Mouse (Mus musculus): ENCODE measurements around the gene Mcm8. TPM values are rescaled to one million over a fixed set of nuclear protein-coding genes. Genes with fewer than 3 reads are reported as not detected.

The Mcm8 gene
- polyA plus RNA-seq, 1 experiment from 2014 or later: 14.7 TPM

- Histone ChIP-seq H3K27me3 (ENCODE audit: control insufficient read depth, insufficient read depth, low read length) (peaks cover 25% of the 10 kb centered on the region), H3K27ac (ENCODE audit: low read depth, low read length) (0 out of 2 replicates have a peak overlapping the region, but pooled peaks have one; percentile 7), H3K4me3 (ENCODE audit: low read depth, low read length) (peak overlapping the region; percentile 61), H3K9ac (ENCODE audit: low read depth, low read length) (peak overlapping the region; percentile 67), H3K4me2 (peak overlapping the region; percentile 99), H3K36me3 (ENCODE audit: control insufficient read depth, insufficient read depth, low read length) (no peaks in the 10 kb centered on the region), H3K9me3 (replicated peaks; ENCODE audit: control insufficient read depth, low read length) (no peaks in the 10 kb centered on the region), H3K4me1 (ENCODE audit: control insufficient read depth, insufficient read depth, low read length) (peaks cover 12% of the 10 kb centered on the region; the same call in 1 of the 2 replicates)
- WGBS (ENCODE audit: insufficient replicate concordance): under 1% methylated on average over 56 of the region's 58 CpGs
- peak; percentile 55 for ATAC-seq (replicated peaks; ENCODE audit: insufficient number of reproducible peaks, low FRiP score, low TSS enrichment)
Measured at GRCm38 (mm10) chr2:132879261-132880044, 63.5 kb downstream of the Mcm8 start.

GRCm38 (mm10) chr2:132880844-132881645, 65.1 kb downstream of the Mcm8 start, which contains the start of gene Lrrn4:
TSS of gene Lrrn4 (minus strand) at chr2:132880891.
- Histone ChIP-seq H3K4me3 (ENCODE audit: low read depth, low read length) (peak within 1 kb of the TSS; percentile 61), H3K4me1 (ENCODE audit: control insufficient read depth, insufficient read depth, low read length) (peaks cover 12% of the 10 kb centered on the region; the same call in 1 of the 2 replicates), H3K9me3 (replicated peaks; ENCODE audit: control insufficient read depth, low read length) (no peaks in the 10 kb centered on the region), H3K4me2 (peak within 1 kb of the TSS; percentile 99), H3K27me3 (ENCODE audit: control insufficient read depth, insufficient read depth, low read length) (peaks cover 25% of the 10 kb centered on the region), H3K9ac (ENCODE audit: low read depth, low read length) (no peak within 1 kb of the TSS; the same call in 1 of the 2 replicates), H3K36me3 (ENCODE audit: control insufficient read depth, insufficient read depth, low read length) (no peaks in the 10 kb centered on the region), H3K27ac (ENCODE audit: low read depth, low read length) (peak within 1 kb of the TSS; percentile 54)
- WGBS (ENCODE audit: insufficient replicate concordance): 7% methylated on average over 12 of the region's 12 CpGs
- 0 out of 2 replicates have a peak, but pooled peaks have one; percentile 7 for ATAC-seq (replicated peaks; ENCODE audit: insufficient number of reproducible peaks, low FRiP score, low TSS enrichment)

GRCm38 (mm10) chr2:132884303-132884967, 68.5 kb downstream of the Mcm8 start:
- Histone ChIP-seq H3K4me1 (ENCODE audit: control insufficient read depth, insufficient read depth, low read length) (peaks cover 6% of the 10 kb centered on the region; the same call in 1 of the 2 replicates), H3K27ac (ENCODE audit: low read depth, low read length) (peak overlapping the region; percentile 1; the same call in 1 of the 2 replicates), H3K4me3 (ENCODE audit: low read depth, low read length) (no peak overlapping the region), H3K27me3 (ENCODE audit: control insufficient read depth, insufficient read depth, low read length) (peaks cover 5% of the 10 kb centered on the region), H3K9me3 (replicated peaks; ENCODE audit: control insufficient read depth, low read length) (no peaks in the 10 kb centered on the region), H3K4me2 (no peak overlapping the region), H3K36me3 (ENCODE audit: control insufficient read depth, insufficient read depth, low read length) (no peaks in the 10 kb centered on the region), H3K9ac (ENCODE audit: low read depth, low read length) (no peak overlapping the region)
- WGBS (ENCODE audit: insufficient replicate concordance): 37% methylated on average over 8 of the region's 8 CpGs
- peak; percentile 72; the same call in 1 of the 2 replicates for ATAC-seq (replicated peaks; ENCODE audit: insufficient number of reproducible peaks, low FRiP score, low TSS enrichment)

- Histone ChIP-seq H3K9me3 (replicated peaks; ENCODE audit: control insufficient read depth, low read length) (no peaks in the 10 kb centered on the region), H3K36me3 (ENCODE audit: control insufficient read depth, insufficient read depth, low read length) (no peaks in the 10 kb centered on the region), H3K4me3 (ENCODE audit: low read depth, low read length) (no peak overlapping the region), H3K27ac (ENCODE audit: low read depth, low read length) (no peak overlapping the region), H3K9ac (ENCODE audit: low read depth, low read length) (no peak overlapping the region), H3K4me2 (no peak overlapping the region), H3K27me3 (ENCODE audit: control insufficient read depth, insufficient read depth, low read length) (peaks cover 4% of the 10 kb centered on the region), H3K4me1 (ENCODE audit: control insufficient read depth, insufficient read depth, low read length) (peaks cover 5% of the 10 kb centered on the region; the same call in 1 of the 2 replicates)
- WGBS (ENCODE audit: insufficient replicate concordance): 79% methylated on average over 7 of the region's 7 CpGs
- ATAC-seq (replicated peaks; ENCODE audit: insufficient number of reproducible peaks, low FRiP score, low TSS enrichment): no peak
Measured at GRCm38 (mm10) chr2:132885312-132885711, 69.4 kb downstream of the Mcm8 start.

Other genes starting within 250 kb of the Mcm8 start
- 31.6 and 36.5 TPM in 2 replicates for gene Gpcpd1, start 228.4 kb upstream of the Mcm8 start, polyA plus RNA-seq (2014; fragmentation: Nextera tagmentation; extraction: Ambion mirVana)
- gene Shld1, start 129.2 kb upstream of the Mcm8 start, polyA plus RNA-seq (2014; fragmentation: Nextera tagmentation; extraction: Ambion mirVana): 15.3 and 18.0 TPM in 2 replicates
- gene Chgb, start 34.9 kb upstream of the Mcm8 start, polyA plus RNA-seq (2014; fragmentation: Nextera tagmentation; extraction: Ambion mirVana): 0.19 and 0.51 TPM in 2 replicates
- gene Trmt6, start 86 bp upstream of the Mcm8 start, polyA plus RNA-seq (2014; fragmentation: Nextera tagmentation; extraction: Ambion mirVana): 24.4 and 26.5 TPM in 2 replicates
- gene Crls1, start 30.5 kb downstream of the Mcm8 start, polyA plus RNA-seq (2014; fragmentation: Nextera tagmentation; extraction: Ambion mirVana): 18.1 and 18.7 TPM in 2 replicates
- gene Lrrn4, start 64.8 kb downstream of the Mcm8 start, polyA plus RNA-seq (2014; fragmentation: Nextera tagmentation; extraction: Ambion mirVana): 17.9 and 22.5 TPM in 2 replicates
- gene Fermt1, start 129.8 kb downstream of the Mcm8 start, polyA plus RNA-seq (2014; fragmentation: Nextera tagmentation; extraction: Ambion mirVana): 0.44 and 1.5 TPM in 2 replicates

Measured in heart, embryonic 11.5 days (tissue).